Mouse (Mus musculus) intestine, embryonic 15.5 days (tissue): ENCODE results near the gene Zfp59. TPM values are rescaled to one million over a fixed set of nuclear protein-coding genes. Genes with fewer than 3 reads are reported as not detected.
"Not testable (repeated sequence)": the region's sequence is repeated elsewhere in the genome, so short reads cannot be mapped to it uniquely, and the experiment has no call there.

Experiments used
- ATAC-seq: fragments of 200-750 bp; cut with Nextera tagmentation; 2 replicates; pipeline ENCODE4 v1.8.0; 2017; ENCODE audit warnings: moderate TSS enrichment, moderate library complexity
- H3K27ac ChIP-seq: fragments of 300-500 bp; sonication (generic); 2 replicates; pipeline ENCODE4 v1.5.1; 2015; ENCODE audit warnings: mild to moderate bottlenecking, inconsistent platforms
- H3K27me3 ChIP-seq: fragments of 300-500 bp; sonication (generic); replicated peaks from 2 replicates; pipeline ENCODE4 v1.6.1; 2015; ENCODE audit warnings: inconsistent platforms
- H3K36me3 ChIP-seq: fragments of 300-500 bp; sonication (generic); 2 replicates; pipeline ENCODE4 v1.6.1; 2015; ENCODE audit warnings: inconsistent platforms
- H3K4me1 ChIP-seq: fragments of 300-500 bp; sonication (generic); replicated peaks from 2 replicates; pipeline ENCODE4 v1.6.1; 2015; ENCODE audit warnings: inconsistent platforms
- H3K4me2 ChIP-seq: fragments of 300-500 bp; sonication (generic); replicated peaks from 2 replicates; pipeline ENCODE4 v1.6.1; 2015; ENCODE audit warnings: mild to moderate bottlenecking, inconsistent platforms
- H3K4me3 ChIP-seq: fragments of 300-500 bp; sonication (generic); replicated peaks from 2 replicates; pipeline ENCODE4 v1.5.1; 2015; ENCODE audit warnings: inconsistent platforms
- H3K9ac ChIP-seq: fragments of 300-500 bp; sonication (generic); 2 replicates; pipeline ENCODE4 v1.6.1; 2015; ENCODE audit warnings: inconsistent platforms
- H3K9me3 ChIP-seq: fragments of 300-500 bp; sonication (generic); 2 replicates; pipeline ENCODE4 v1.6.1; 2016; ENCODE audit warnings: inconsistent platforms
- WGBS: fragments of 180-500 bp; shearing (Covaris S2); methylation state at CpG from one replicate; pipeline ENCODE4 v1.1.7; 2015; 5-methylcytosine and 5-hydroxymethylcytosine counted together
- polyA plus RNA-seq: library from polyadenylated mRNA; unstranded; fragments of >200 nt; fragmentation: Nextera tagmentation; extraction: Ambion mirVana; gene quantifications from 2 replicates; pipeline ENCODE4 v1.2.1, GENCODE M21; 2015

Gene Zfp59
- polyA plus RNA-seq, 1 experiment from 2014 or later: 6.4 TPM

DNA sequence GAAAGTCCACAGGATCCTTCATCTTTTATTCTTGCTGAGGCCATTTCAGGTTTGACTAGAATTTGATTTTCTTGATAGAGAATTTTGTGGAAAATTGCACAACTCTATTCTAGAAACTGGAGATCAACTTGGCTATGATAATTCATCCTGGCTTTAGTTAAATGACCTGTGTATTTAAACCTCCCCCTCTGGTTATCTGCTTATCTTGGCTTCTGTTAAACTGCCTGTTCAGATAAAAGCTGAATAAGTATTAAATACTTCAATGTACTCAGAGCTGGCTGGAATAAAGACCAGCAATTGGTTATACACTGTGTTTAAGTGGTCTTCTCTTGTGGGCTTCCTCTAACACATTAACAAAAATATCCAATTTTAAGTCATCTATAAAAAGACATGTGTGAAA, 15.8 kb upstream of the Zfp59 start:
- ATAC-seq: no peak
- Histone ChIP-seq H3K4me3 (no peak overlapping the region), H3K4me1 (no peaks in the 10 kb centered on the region), H3K9me3 (no peaks in the 10 kb centered on the region), H3K4me2 (no peak overlapping the region), H3K27ac (no peak overlapping the region), H3K36me3 (peaks cover 12% of the 10 kb centered on the region; the same call in 1 of the 2 replicates), H3K27me3 (no peaks in the 10 kb centered on the region), H3K9ac (no peak overlapping the region)

GRCm38 (mm10) chr7:27834131-27834530, 4.3 kb upstream of the Zfp59 start:
- WGBS: 97% methylated on average over 2 of the region's 2 CpGs

DNA sequence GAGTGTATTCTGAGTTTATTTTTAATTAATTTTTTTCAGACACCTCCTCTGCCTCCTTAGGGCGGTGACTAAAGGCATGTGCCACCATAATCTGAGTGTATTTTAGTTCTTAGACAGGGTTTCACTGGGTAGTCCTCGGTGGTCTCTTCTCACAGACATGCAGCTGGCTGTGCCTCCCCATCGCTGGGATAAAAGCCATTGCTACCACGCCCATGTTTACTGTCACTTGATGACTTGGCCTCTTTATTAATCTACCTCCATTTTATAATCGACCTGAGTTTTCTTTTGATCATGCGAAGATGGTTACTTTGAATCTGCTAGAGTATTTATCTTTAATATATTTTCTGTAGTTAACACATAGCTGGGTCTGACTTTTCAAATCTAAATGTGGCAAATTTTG, 511 bp upstream of the Zfp59 start:
- H3K9me3 ChIP-seq: no peaks in the 10 kb centered on the region
- H3K9ac ChIP-seq: peak overlapping the region; percentile 50
- peak overlapping the region; percentile 61 for H3K4me2 ChIP-seq
- peak; percentile 42; the same call in 1 of the 2 replicates for ATAC-seq
- H3K27me3 ChIP-seq: no peaks in the 10 kb centered on the region
- WGBS: 22% methylated on average over 6 of the region's 6 CpGs
- H3K4me1 ChIP-seq: peaks cover 3% of the 10 kb centered on the region; the same call in 1 of the 2 replicates
- H3K36me3 ChIP-seq: no peaks in the 10 kb centered on the region
- H3K4me3 ChIP-seq: peak overlapping the region; percentile 48
- peak overlapping the region; percentile 71; the same call in 1 of the 2 replicates for H3K27ac ChIP-seq

More at GRCm38 (mm10) chr7:27834131-27834530, 4.3 kb upstream of the Zfp59 start:
- Histone ChIP-seq H3K27ac (no peak overlapping the region), H3K9ac (no peak overlapping the region), H3K4me3 (no peak overlapping the region), H3K9me3 (no peaks in the 10 kb centered on the region), H3K36me3 (no peaks in the 10 kb centered on the region), H3K4me1 (peaks cover under 1% of the 10 kb centered on the region; the same call in 1 of the 2 replicates), H3K4me2 (no peak overlapping the region), H3K27me3 (no peaks in the 10 kb centered on the region)
- ATAC-seq: no peak

GRCm38 (mm10) chr7:27839596-27839995, 1.2 kb downstream of the Zfp59 start:
- no peak for ATAC-seq
- Histone ChIP-seq H3K9ac (no peak overlapping the region; the same call in 1 of the 2 replicates), H3K9me3 (no peaks in the 10 kb centered on the region), H3K4me2 (peak overlapping the region; percentile 61), H3K27ac (no peak overlapping the region), H3K4me3 (no peak overlapping the region), H3K27me3 (no peaks in the 10 kb centered on the region), H3K36me3 (no peaks in the 10 kb centered on the region), H3K4me1 (peaks cover 3% of the 10 kb centered on the region; the same call in 1 of the 2 replicates)
- 96% methylated on average over 7 of the region's 7 CpGs for WGBS

DNA sequence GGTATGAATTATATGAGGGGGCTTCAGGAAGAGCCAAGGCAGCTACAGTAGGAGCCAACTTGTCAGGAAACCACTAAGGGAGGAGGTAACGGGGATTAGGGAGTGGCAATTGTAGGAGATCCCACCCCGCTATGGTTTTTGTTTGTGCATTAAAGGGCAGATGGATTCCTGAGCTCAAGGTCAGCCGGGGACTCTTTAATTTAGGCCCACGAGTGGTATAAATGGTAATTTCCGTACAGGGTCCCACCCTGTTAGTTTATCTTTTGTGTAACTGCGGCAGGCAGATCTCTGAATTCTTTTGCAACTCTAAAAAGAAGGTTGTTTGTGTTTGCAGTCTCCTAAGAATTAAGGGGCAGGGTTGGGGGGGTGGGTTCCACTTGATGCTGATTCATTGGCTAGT, 1.7 kb downstream of the Zfp59 start:
- no peak for ATAC-seq
- H3K4me1 ChIP-seq: peaks cover 3% of the 10 kb centered on the region; the same call in 1 of the 2 replicates
- H3K27me3 ChIP-seq: no peaks in the 10 kb centered on the region
- WGBS: 91% methylated on average over 6 of the region's 6 CpGs
- no peak overlapping the region for H3K4me2 ChIP-seq
- no peak overlapping the region for H3K9ac ChIP-seq
- no peaks in the 10 kb centered on the region for H3K36me3 ChIP-seq
- no peak overlapping the region for H3K27ac ChIP-seq
- no peak overlapping the region for H3K4me3 ChIP-seq
- no peaks in the 10 kb centered on the region for H3K9me3 ChIP-seq

GRCm38 (mm10) chr7:27857227-27857626, 18.8 kb downstream of the Zfp59 start, which contains the start of gene Zfp607a:
Gene Zfp607a, plus strand, starts transcription at chr7:27857527.
- Histone ChIP-seq H3K27ac (no peak within 1 kb of the TSS), H3K9me3 (no peaks in the 10 kb centered on the region), H3K9ac (no peak within 1 kb of the TSS), H3K4me1 (0 out of 2 replicates have a peak, but pooled peaks cover 5% of the 10 kb centered on the region), H3K36me3 (peaks cover 3% of the 10 kb centered on the region; the same call in 1 of the 2 replicates), H3K4me2 (no peak within 1 kb of the TSS), H3K27me3 (no peaks in the 10 kb centered on the region), H3K4me3 (no peak within 1 kb of the TSS)
- no peak for ATAC-seq
- 95% methylated on average over 1 of the region's 1 CpGs for WGBS

- WGBS: 18% methylated on average over 10 of the region's 10 CpGs
- H3K27ac ChIP-seq: peak overlapping the region; percentile 94
- 0 out of 2 replicates have a peak, but pooled peaks cover 5% of the 10 kb centered on the region for H3K4me1 ChIP-seq
These were observed 21.2 kb downstream of the Zfp59 start for GRCm38 (mm10) chr7:27859301-27860251.

DNA sequence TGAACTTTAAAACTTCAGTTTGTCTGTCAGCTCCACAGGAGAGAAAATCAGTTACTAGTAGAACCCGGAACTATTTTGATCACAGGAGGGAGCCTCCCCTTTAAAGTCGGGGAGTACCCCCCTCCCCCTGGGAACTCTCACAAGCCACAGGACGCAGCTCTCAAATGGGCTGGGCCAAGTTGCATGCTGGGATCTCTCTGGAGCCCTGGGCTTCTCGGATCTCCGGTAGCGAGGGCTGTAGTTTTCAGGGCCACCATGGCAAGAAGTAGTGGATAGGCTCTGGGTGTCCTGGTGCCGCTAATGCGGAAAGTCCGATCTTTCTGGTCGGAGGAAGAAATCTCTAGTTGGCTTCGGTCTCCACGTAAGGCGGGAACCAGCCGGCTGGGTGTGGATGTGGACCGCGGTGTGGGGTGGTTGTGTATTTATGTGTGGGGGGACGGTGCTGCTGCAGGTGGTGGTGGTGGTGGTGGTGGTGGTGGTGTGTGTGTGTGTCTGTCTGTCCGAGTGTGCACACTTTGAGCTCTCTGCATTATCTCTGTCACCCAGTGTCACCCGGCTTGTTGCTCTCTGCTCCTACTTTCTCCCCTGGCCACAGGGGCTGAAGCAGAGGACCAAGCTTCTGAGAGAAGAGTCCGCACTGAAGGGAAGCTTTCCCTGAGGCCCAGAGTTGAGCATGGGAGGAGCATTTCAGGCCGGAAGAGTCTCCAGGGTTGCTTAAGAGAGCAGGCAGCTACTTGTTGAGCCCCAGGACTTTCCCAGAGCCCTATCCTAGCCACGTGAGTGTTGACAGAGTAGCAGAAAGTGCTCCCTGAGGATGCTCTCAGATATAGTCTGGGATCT, 22.2 kb downstream of the Zfp59 start:
- H3K4me3 ChIP-seq: peak overlapping the region; percentile 62
- H3K27ac ChIP-seq: peak overlapping the region; percentile 94
- H3K4me2 ChIP-seq: peak overlapping the region; percentile 78
- H3K27me3 ChIP-seq: no peaks in the 10 kb centered on the region
- 0 out of 2 replicates have a peak, but pooled peaks cover 5% of the 10 kb centered on the region for H3K4me1 ChIP-seq
- H3K36me3 ChIP-seq: peaks cover 8% of the 10 kb centered on the region; the same call in 1 of the 2 replicates
- peak; percentile 97 for ATAC-seq
- WGBS: under 1% methylated on average over 22 of the region's 22 CpGs
- H3K9ac ChIP-seq: peak overlapping the region; percentile 61
- no peaks in the 10 kb centered on the region for H3K9me3 ChIP-seq

More at GRCm38 (mm10) chr7:27859301-27860251, 21.2 kb downstream of the Zfp59 start:
- H3K36me3 ChIP-seq: peaks cover 8% of the 10 kb centered on the region; the same call in 1 of the 2 replicates
- peak overlapping the region; percentile 61 for H3K9ac ChIP-seq
- H3K4me3 ChIP-seq: peak overlapping the region; percentile 62
- H3K27me3 ChIP-seq: no peaks in the 10 kb centered on the region
- no peaks in the 10 kb centered on the region for H3K9me3 ChIP-seq
- peak overlapping the region; percentile 78 for H3K4me2 ChIP-seq
- peak; percentile 77 for ATAC-seq

DNA sequence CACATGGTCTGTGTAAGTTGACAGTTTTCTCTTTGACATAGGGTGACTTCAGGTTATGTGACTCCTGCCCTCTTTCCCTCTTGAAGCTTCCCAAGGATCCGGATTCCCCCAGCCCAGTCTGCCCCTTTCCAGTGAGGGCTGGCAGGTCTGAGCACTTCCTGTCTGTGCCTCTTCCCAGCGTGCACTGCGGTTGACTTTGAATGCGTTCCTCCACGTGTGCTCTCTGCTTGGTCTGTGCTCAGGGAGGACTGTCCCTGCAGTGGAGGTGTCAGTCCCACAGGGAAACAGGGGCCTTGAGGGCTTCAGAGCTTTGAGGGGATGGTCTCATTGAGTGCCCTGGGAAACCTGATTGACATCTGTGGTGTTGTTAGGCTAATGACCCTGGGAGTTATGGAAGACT, 24.2 kb downstream of the Zfp59 start:
- H3K4me1 ChIP-seq, H3K27ac ChIP-seq, H3K9ac ChIP-seq, H3K36me3 ChIP-seq, H3K9me3 ChIP-seq, H3K4me3 ChIP-seq, H3K27me3 ChIP-seq, H3K4me2 ChIP-seq, ATAC-seq: not testable (repeated sequence)
- 80% methylated on average over 5 of the region's 5 CpGs for WGBS

DNA sequence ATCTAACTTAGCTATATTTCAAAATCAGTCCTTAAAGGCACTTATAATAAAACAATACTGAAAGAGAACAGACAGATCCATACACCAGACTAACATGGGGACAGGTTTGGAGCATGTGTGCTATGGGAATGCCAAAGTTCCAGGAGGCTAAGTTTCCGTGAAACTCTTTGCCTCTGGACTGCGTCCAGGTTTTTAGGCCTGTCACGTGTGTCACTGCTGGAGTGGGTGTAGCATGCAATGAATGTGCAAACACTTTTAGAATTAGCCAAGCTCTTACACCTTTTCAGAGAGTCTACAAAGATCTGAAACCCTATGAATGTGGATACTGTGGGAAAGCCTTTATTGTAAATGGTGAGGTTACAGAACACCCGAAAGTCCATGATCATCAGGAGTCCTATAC, 43.3 kb downstream of the Zfp59 start:
- Histone ChIP-seq H3K27me3 (no peaks in the 10 kb centered on the region), H3K36me3 (peaks cover 23% of the 10 kb centered on the region)
- 93% methylated on average over 4 of the region's 4 CpGs for WGBS

DNA sequence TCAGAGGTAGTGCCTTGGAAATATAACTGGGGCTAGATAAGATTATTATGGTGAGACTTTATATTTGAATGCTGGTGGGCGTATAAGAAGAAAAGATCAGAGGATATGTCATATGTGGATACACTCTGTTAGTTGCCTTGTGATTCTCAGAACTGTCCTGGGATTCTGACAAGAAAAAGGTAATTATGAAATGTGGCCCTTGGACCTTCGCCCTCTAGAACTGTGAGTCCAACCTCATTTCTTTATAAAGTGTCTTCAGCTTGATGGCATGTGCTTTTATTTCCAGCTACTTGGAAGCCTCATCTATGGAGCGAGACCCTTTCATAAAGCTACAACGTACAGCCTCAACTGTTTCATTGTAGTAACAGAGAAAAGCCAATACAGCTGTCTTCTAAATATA, 62.2 kb downstream of the Zfp59 start:
- no peak overlapping the region for H3K4me2 ChIP-seq
- ATAC-seq: no peak
- no peak overlapping the region for H3K9ac ChIP-seq
- no peak overlapping the region for H3K4me3 ChIP-seq
- H3K36me3 ChIP-seq: no peaks in the 10 kb centered on the region
- 91% methylated on average over 4 of the region's 4 CpGs for WGBS
- no peaks in the 10 kb centered on the region for H3K9me3 ChIP-seq
- H3K27me3 ChIP-seq: no peaks in the 10 kb centered on the region
- H3K4me1 ChIP-seq: no peaks in the 10 kb centered on the region
- no peak overlapping the region for H3K27ac ChIP-seq

More for the DNA sequence above, 43.3 kb downstream of the Zfp59 start:
- Histone ChIP-seq H3K4me1 (no peaks in the 10 kb centered on the region), H3K4me3 (no peak overlapping the region), H3K9ac (no peak overlapping the region), H3K9me3 (no peaks in the 10 kb centered on the region), H3K4me2 (no peak overlapping the region), H3K27ac (no peak overlapping the region)
- no peak for ATAC-seq
